Mouse (Mus musculus): ENCODE results near the gene Odf2. TPM values are rescaled to one million over a fixed set of nuclear protein-coding genes. Genes with fewer than 3 reads are reported as not detected.

The Odf2 gene
- polyA plus RNA-seq, 1 experiment from 2014 or later = 79.8 TPM

GRCm38 (mm10) chr2:29948896-29949295, 59.9 kb downstream of the Odf2 start:
- H3K27me3 ChIP-seq = no peaks in the 10 kb centered on the region
- no peak overlapping the region for H3K27ac ChIP-seq
- peaks cover 93% of the 10 kb centered on the region for H3K36me3 ChIP-seq
- no peak overlapping the region for H3K4me3 ChIP-seq
- H3K4me1 ChIP-seq = no peaks in the 10 kb centered on the region
- no peaks in the 10 kb centered on the region for H3K9me3 ChIP-seq
- WGBS = 97% methylated on average over 5 of the region's 5 CpGs
- no peak overlapping the region for H3K9ac ChIP-seq
- H3K4me2 ChIP-seq = no peak overlapping the region
- no peak for ATAC-seq (ENCODE audit: insufficient number of reproducible peaks, insufficient read depth, low FRiP score, low TSS enrichment, low read depth)

- 96% methylated on average over 7 of the region's 7 CpGs for WGBS
- Histone ChIP-seq H3K4me2 (no peak overlapping the region), H3K4me3 (no peak overlapping the region), H3K4me1 (peaks cover 9% of the 10 kb centered on the region), H3K9me3 (no peaks in the 10 kb centered on the region), H3K27ac (no peak overlapping the region), H3K9ac (no peak overlapping the region), H3K27me3 (no peaks in the 10 kb centered on the region), H3K36me3 (peaks cover 43% of the 10 kb centered on the region)
- ATAC-seq (ENCODE audit: insufficient number of reproducible peaks, insufficient read depth, low FRiP score, low TSS enrichment, low read depth) = no peak
Measured at GRCm38 (mm10) chr2:29961246-29961645, 72.2 kb downstream of the Odf2 start.

- peak overlapping the region; percentile 67 for H3K4me2 ChIP-seq
- 14% methylated on average over 10 of the region's 10 CpGs for WGBS
- no peak for ATAC-seq (ENCODE audit: insufficient number of reproducible peaks, insufficient read depth, low FRiP score, low TSS enrichment, low read depth)
Measured at GRCm38 (mm10) chr2:29964354-29965249, 75.6 kb downstream of the Odf2 start.

GRCm38 (mm10) chr2:29965250-29965843, 76.3 kb downstream of the Odf2 start, which contains the start of gene Sptan1:
TSS of gene Sptan1 (plus strand) at chr2:29965560.
- Histone ChIP-seq H3K36me3 (peaks cover 18% of the 10 kb centered on the region), H3K4me1 (peaks cover 42% of the 10 kb centered on the region), H3K27me3 (no peaks in the 10 kb centered on the region), H3K9ac (peak within 1 kb of the TSS; percentile 96), H3K9me3 (no peaks in the 10 kb centered on the region), H3K4me3 (peak within 1 kb of the TSS; percentile 93), H3K4me2 (peak within 1 kb of the TSS; percentile 67), H3K27ac (peak within 1 kb of the TSS; percentile 87)
- ATAC-seq (ENCODE audit: insufficient number of reproducible peaks, insufficient read depth, low FRiP score, low TSS enrichment, low read depth) = peak; percentile 97
- WGBS = under 1% methylated on average over 70 of the region's 82 CpGs

More at GRCm38 (mm10) chr2:29964354-29965249, 75.6 kb downstream of the Odf2 start:
- Histone ChIP-seq H3K9me3 (no peaks in the 10 kb centered on the region), H3K4me3 (peak overlapping the region; percentile 93), H3K27me3 (no peaks in the 10 kb centered on the region), H3K36me3 (peaks cover 19% of the 10 kb centered on the region), H3K27ac (peak overlapping the region; percentile 86), H3K9ac (peak overlapping the region; percentile 96), H3K4me1 (peaks cover 37% of the 10 kb centered on the region)

GRCm38 (mm10) chr2:29965906-29966305, 76.9 kb downstream of the Odf2 start:
- Histone ChIP-seq H3K36me3 (peaks cover 14% of the 10 kb centered on the region; the same call in 1 of the 2 replicates), H3K27me3 (no peaks in the 10 kb centered on the region), H3K27ac (peak overlapping the region; percentile 87), H3K9ac (peak overlapping the region; percentile 96), H3K4me2 (peak overlapping the region; percentile 67), H3K4me1 (peaks cover 42% of the 10 kb centered on the region), H3K9me3 (no peaks in the 10 kb centered on the region), H3K4me3 (peak overlapping the region; percentile 93)
- under 1% methylated on average over 40 of the region's 41 CpGs for WGBS
- ATAC-seq (ENCODE audit: insufficient number of reproducible peaks, insufficient read depth, low FRiP score, low TSS enrichment, low read depth) = peak; percentile 12; the same call in 1 of the 2 replicates

- Histone ChIP-seq H3K9me3 (no peaks in the 10 kb centered on the region), H3K27me3 (no peaks in the 10 kb centered on the region), H3K27ac (no peak overlapping the region), H3K4me2 (peak overlapping the region; percentile 67), H3K36me3 (peaks cover 14% of the 10 kb centered on the region; the same call in 1 of the 2 replicates), H3K9ac (peak overlapping the region; percentile 96), H3K4me3 (peak overlapping the region; percentile 93), H3K4me1 (peaks cover 44% of the 10 kb centered on the region)
- ATAC-seq (ENCODE audit: insufficient number of reproducible peaks, insufficient read depth, low FRiP score, low TSS enrichment, low read depth) = no peak
- 67% methylated on average over 2 of the region's 2 CpGs for WGBS
Measured at GRCm38 (mm10) chr2:29966826-29967225, 77.8 kb downstream of the Odf2 start.

GRCm38 (mm10) chr2:29967768-29968167, 78.7 kb downstream of the Odf2 start:
- Histone ChIP-seq H3K4me2 (peak overlapping the region; percentile 67), H3K4me3 (no peak overlapping the region), H3K27ac (no peak overlapping the region), H3K9me3 (no peaks in the 10 kb centered on the region), H3K36me3 (peaks cover 14% of the 10 kb centered on the region; the same call in 1 of the 2 replicates), H3K4me1 (peaks cover 50% of the 10 kb centered on the region), H3K27me3 (no peaks in the 10 kb centered on the region), H3K9ac (0 out of 2 replicates have a peak overlapping the region, but pooled peaks have one; percentile 46)
- 62% methylated on average over 5 of the region's 5 CpGs for WGBS
- no peak for ATAC-seq (ENCODE audit: insufficient number of reproducible peaks, insufficient read depth, low FRiP score, low TSS enrichment, low read depth)

GRCm38 (mm10) chr2:29968638-29969037, 79.6 kb downstream of the Odf2 start:
- H3K9ac ChIP-seq = no peak overlapping the region
- H3K27me3 ChIP-seq = no peaks in the 10 kb centered on the region
- 64% methylated on average over 5 of the region's 5 CpGs for WGBS
- H3K4me1 ChIP-seq = peaks cover 54% of the 10 kb centered on the region
- H3K36me3 ChIP-seq = peaks cover 14% of the 10 kb centered on the region; the same call in 1 of the 2 replicates
- ATAC-seq (ENCODE audit: insufficient number of reproducible peaks, insufficient read depth, low FRiP score, low TSS enrichment, low read depth) = no peak
- H3K4me2 ChIP-seq = no peak overlapping the region
- H3K9me3 ChIP-seq = no peaks in the 10 kb centered on the region
- no peak overlapping the region for H3K27ac ChIP-seq
- no peak overlapping the region for H3K4me3 ChIP-seq

GRCm38 (mm10) chr2:29971838-29972635, 83.0 kb downstream of the Odf2 start:
- H3K4me3 ChIP-seq = no peak overlapping the region
- no peak overlapping the region for H3K27ac ChIP-seq
- no peaks in the 10 kb centered on the region for H3K27me3 ChIP-seq
- WGBS = 67% methylated on average over 9 of the region's 9 CpGs
- no peak overlapping the region for H3K4me2 ChIP-seq
- H3K9me3 ChIP-seq = no peaks in the 10 kb centered on the region
- H3K9ac ChIP-seq = no peak overlapping the region
- no peak for ATAC-seq (ENCODE audit: insufficient number of reproducible peaks, insufficient read depth, low FRiP score, low TSS enrichment, low read depth)
- H3K36me3 ChIP-seq = peaks cover 24% of the 10 kb centered on the region
- H3K4me1 ChIP-seq = peaks cover 36% of the 10 kb centered on the region

GRCm38 (mm10) chr2:29973525-29973924, 84.5 kb downstream of the Odf2 start:
- Histone ChIP-seq H3K4me3 (no peak overlapping the region), H3K9ac (no peak overlapping the region), H3K9me3 (no peaks in the 10 kb centered on the region), H3K4me2 (no peak overlapping the region), H3K4me1 (peaks cover 21% of the 10 kb centered on the region), H3K27me3 (no peaks in the 10 kb centered on the region), H3K36me3 (peaks cover 25% of the 10 kb centered on the region), H3K27ac (no peak overlapping the region)
- ATAC-seq (ENCODE audit: insufficient number of reproducible peaks, insufficient read depth, low FRiP score, low TSS enrichment, low read depth) = no peak
- 11% methylated on average over 2 of the region's 2 CpGs for WGBS

- ATAC-seq (ENCODE audit: insufficient number of reproducible peaks, insufficient read depth, low FRiP score, low TSS enrichment, low read depth) = no peak
- Histone ChIP-seq H3K9ac (no peak overlapping the region), H3K36me3 (peaks cover 49% of the 10 kb centered on the region), H3K4me2 (no peak overlapping the region), H3K4me1 (peaks cover 7% of the 10 kb centered on the region; the same call in 1 of the 2 replicates), H3K27me3 (no peaks in the 10 kb centered on the region), H3K9me3 (no peaks in the 10 kb centered on the region), H3K4me3 (no peak overlapping the region), H3K27ac (no peak overlapping the region)
Measured at GRCm38 (mm10) chr2:29977307-29977706, 88.3 kb downstream of the Odf2 start.

Measured in embryonic facial prominence, embryonic 13.5 days (tissue).